Mouse (Mus musculus): ENCODE measurements around the gene Hhex. TPM values are rescaled to one million over a fixed set of nuclear protein-coding genes. Genes with fewer than 3 reads are reported as not detected.

Gene Hhex
- polyA plus RNA-seq (2012; ENCODE audit: insufficient read depth, insufficient read length, missing spikeins): 62.3 and 71.5 TPM in 2 replicates

GRCm38 (mm10) chr19:37434263-37434951 lies at the start of gene Hhex:
Gene Hhex, plus strand, starts transcription at chr19:37434810.
- TF ChIP-seq CTCF (IDR thresholded peaks at IDR 0.05; ENCODE audit: low read depth, low read length) (peak; percentile 8; the same call in 1 of the 2 replicates), POLR2A (IDR thresholded peaks at IDR 0.05; ENCODE audit: borderline replicate concordance, low read depth, low read length) (peak; percentile 91; the same call in 1 of the 2 replicates)
- peak within 1 kb of the TSS; percentile 99 for H3K4me3 ChIP-seq (ENCODE audit: insufficient read depth, low read length)
- peaks cover 13% of the 10 kb centered on the region for H3K4me1 ChIP-seq (ENCODE audit: control insufficient read depth, insufficient read depth, low read length)
- H3K27ac ChIP-seq (ENCODE audit: insufficient read depth, low read depth, low read length): peak within 1 kb of the TSS; percentile 99

GRCm38 (mm10) chr19:37386126-37386525 lies 48.5 kb upstream of the Hhex start:
- TF ChIP-seq POLR2A (IDR thresholded peaks at IDR 0.05; ENCODE audit: borderline replicate concordance, low read depth, low read length) (no peak), CTCF (IDR thresholded peaks at IDR 0.05; ENCODE audit: low read depth, low read length) (no peak)
- H3K27ac ChIP-seq (ENCODE audit: insufficient read depth, low read depth, low read length): no peak overlapping the region
- peaks cover 4% of the 10 kb centered on the region; the same call in 1 of the 2 replicates for H3K4me1 ChIP-seq (ENCODE audit: control insufficient read depth, insufficient read depth, low read length)

GRCm38 (mm10) chr19:37391869-37392268 lies 42.7 kb upstream of the Hhex start:
- H3K4me3 ChIP-seq (ENCODE audit: insufficient read depth, low read length): no peak overlapping the region
- H3K27ac ChIP-seq (ENCODE audit: insufficient read depth, low read depth, low read length): no peak overlapping the region
- TF ChIP-seq POLR2A (IDR thresholded peaks at IDR 0.05; ENCODE audit: borderline replicate concordance, low read depth, low read length) (no peak), CTCF (IDR thresholded peaks at IDR 0.05; ENCODE audit: low read depth, low read length) (no peak)
- H3K4me1 ChIP-seq (ENCODE audit: control insufficient read depth, insufficient read depth, low read length): peaks cover 7% of the 10 kb centered on the region

More at GRCm38 (mm10) chr19:37386126-37386525, 48.5 kb upstream of the Hhex start:
- no peak overlapping the region for H3K4me3 ChIP-seq (ENCODE audit: insufficient read depth, low read length)

- TF ChIP-seq POLR2A (IDR thresholded peaks at IDR 0.05; ENCODE audit: borderline replicate concordance, low read depth, low read length): no peak
- TF ChIP-seq CTCF (IDR thresholded peaks at IDR 0.05; ENCODE audit: low read depth, low read length): no peak
- Histone ChIP-seq H3K4me3 (ENCODE audit: insufficient read depth, low read length) (no peak overlapping the region), H3K4me1 (ENCODE audit: control insufficient read depth, insufficient read depth, low read length) (peaks cover 6% of the 10 kb centered on the region; the same call in 1 of the 2 replicates), H3K27ac (ENCODE audit: insufficient read depth, low read depth, low read length) (no peak overlapping the region)
Observed at GRCm38 (mm10) chr19:37396279-37396678, 38.3 kb upstream of the Hhex start.

- no peak overlapping the region for H3K27ac ChIP-seq (ENCODE audit: insufficient read depth, low read depth, low read length)
- H3K4me3 ChIP-seq (ENCODE audit: insufficient read depth, low read length): no peak overlapping the region
- TF ChIP-seq CTCF (IDR thresholded peaks at IDR 0.05; ENCODE audit: low read depth, low read length) (0 out of 2 replicates have a peak, but pooled peaks have one; percentile 10), POLR2A (IDR thresholded peaks at IDR 0.05; ENCODE audit: borderline replicate concordance, low read depth, low read length) (no peak)
Observed at GRCm38 (mm10) chr19:37400936-37401335, 33.7 kb upstream of the Hhex start.

GRCm38 (mm10) chr19:37418294-37418693 lies 16.3 kb upstream of the Hhex start:
- H3K27ac ChIP-seq (ENCODE audit: insufficient read depth, low read depth, low read length): no peak overlapping the region
- TF ChIP-seq CTCF (IDR thresholded peaks at IDR 0.05; ENCODE audit: low read depth, low read length) (no peak), POLR2A (IDR thresholded peaks at IDR 0.05; ENCODE audit: borderline replicate concordance, low read depth, low read length) (no peak)
- H3K4me1 ChIP-seq (ENCODE audit: control insufficient read depth, insufficient read depth, low read length): peaks cover 6% of the 10 kb centered on the region
- H3K4me3 ChIP-seq (ENCODE audit: insufficient read depth, low read length): no peak overlapping the region

More at GRCm38 (mm10) chr19:37400936-37401335, 33.7 kb upstream of the Hhex start:
- H3K4me1 ChIP-seq (ENCODE audit: control insufficient read depth, insufficient read depth, low read length): peaks cover 3% of the 10 kb centered on the region

- H3K4me3 ChIP-seq (ENCODE audit: insufficient read depth, low read length): no peak overlapping the region
- H3K4me1 ChIP-seq (ENCODE audit: control insufficient read depth, insufficient read depth, low read length): peaks cover 6% of the 10 kb centered on the region
- no peak for TF ChIP-seq POLR2A (IDR thresholded peaks at IDR 0.05; ENCODE audit: borderline replicate concordance, low read depth, low read length)
- TF ChIP-seq CTCF (IDR thresholded peaks at IDR 0.05; ENCODE audit: low read depth, low read length): peak; percentile 68
- no peak overlapping the region for H3K27ac ChIP-seq (ENCODE audit: insufficient read depth, low read depth, low read length)
Observed at GRCm38 (mm10) chr19:37419613-37420012, 15.0 kb upstream of the Hhex start.

GRCm38 (mm10) chr19:37428589-37428988 lies 6.0 kb upstream of the Hhex start:
- Histone ChIP-seq H3K4me3 (ENCODE audit: insufficient read depth, low read length) (peak overlapping the region; percentile 27; the same call in 1 of the 2 replicates), H3K4me1 (ENCODE audit: control insufficient read depth, insufficient read depth, low read length) (peaks cover 13% of the 10 kb centered on the region), H3K27ac (ENCODE audit: insufficient read depth, low read depth, low read length) (no peak overlapping the region)
- TF ChIP-seq POLR2A (IDR thresholded peaks at IDR 0.05; ENCODE audit: borderline replicate concordance, low read depth, low read length) (no peak), CTCF (IDR thresholded peaks at IDR 0.05; ENCODE audit: low read depth, low read length) (no peak)

GRCm38 (mm10) chr19:37431139-37431756 lies 3.4 kb upstream of the Hhex start:
- TF ChIP-seq POLR2A (IDR thresholded peaks at IDR 0.05; ENCODE audit: borderline replicate concordance, low read depth, low read length) (no peak), CTCF (IDR thresholded peaks at IDR 0.05; ENCODE audit: low read depth, low read length) (0 out of 2 replicates have a peak, but pooled peaks have one; percentile 8)
- no peak overlapping the region for H3K4me3 ChIP-seq (ENCODE audit: insufficient read depth, low read length)
- H3K27ac ChIP-seq (ENCODE audit: insufficient read depth, low read depth, low read length): no peak overlapping the region
- peaks cover 13% of the 10 kb centered on the region for H3K4me1 ChIP-seq (ENCODE audit: control insufficient read depth, insufficient read depth, low read length)

Measured in bone marrow macrophage, adult 2 months (primary cell).